Mouse (Mus musculus) small intestine, adult 2 months (tissue): ENCODE data around the gene Synrg.

Experiments used
- CTCF ChIP-seq: fragments of 200-500 bp; IDR thresholded peaks from 2 replicates; pipeline ENCODE4 v1.5.1; 2012; ENCODE audit warnings: low read depth, mild to moderate bottlenecking, control low read depth, inconsistent platforms, low read length, moderate library complexity, mixed read lengths; ENCODE audit not compliant: insufficient replicate concordance, insufficient read length; ENCODE audit errors: extremely low read depth
- POLR2A ChIP-seq: fragments of 200-500 bp; IDR thresholded peaks from 2 replicates; pipeline ENCODE4 v1.6.1; 2012; ENCODE audit warnings: low read depth, mild to moderate bottlenecking, control low read depth, inconsistent platforms, low read length, moderate library complexity

GRCm38 (mm10) chr11:84001257-84001656, 37.0 kb downstream of the Synrg start:
- TF ChIP-seq CTCF (no peak), POLR2A (no peak)
